Mouse (Mus musculus): Measurements from ENCODE around the gene Vax2. TPM values are rescaled to one million over a fixed set of nuclear protein-coding genes. Genes with fewer than 3 reads are reported as not detected.
A peak's percentile ranks its signal among the peaks of the same experiment; 100 is the strongest.

Vax2 gene
- polyA plus RNA-seq, 1 experiment from 2014 or later, result 0.17 TPM

- Histone ChIP-seq H3K4me2 (replicated peaks) (no peak overlapping the region), H3K36me3 (no peaks in the 10 kb centered on the region), H3K9ac (no peak overlapping the region), H3K27ac (replicated peaks) (no peak overlapping the region), H3K9me3 (replicated peaks) (no peaks in the 10 kb centered on the region), H3K27me3 (peaks cover 96% of the 10 kb centered on the region), H3K4me1 (peaks cover 35% of the 10 kb centered on the region), H3K4me3 (replicated peaks) (no peak overlapping the region)
- ATAC-seq (ENCODE audit: insufficient number of reproducible peaks, low FRiP score, low TSS enrichment, low read depth), result no peak
- 6% methylated on average over 12 of the region's 12 CpGs for WGBS
Measured at GRCm38 (mm10) chr6:83713271-83714136, 2.4 kb downstream of the Vax2 start.

- 3% methylated on average over 34 of the region's 34 CpGs for WGBS
Measured at GRCm38 (mm10) chr6:83714221-83715123, 3.4 kb downstream of the Vax2 start.

GRCm38 (mm10) chr6:83715461-83716196 is 4.6 kb downstream of the Vax2 start:
- no peaks in the 10 kb centered on the region for H3K9me3 ChIP-seq (replicated peaks)
- H3K4me3 ChIP-seq (replicated peaks), result 0 out of 2 replicates have a peak overlapping the region, but pooled peaks have one; percentile 15
- peaks cover 30% of the 10 kb centered on the region for H3K4me1 ChIP-seq
- 4% methylated on average over 30 of the region's 30 CpGs for WGBS
- no peak overlapping the region for H3K9ac ChIP-seq
- H3K36me3 ChIP-seq, result no peaks in the 10 kb centered on the region
- peaks cover 96% of the 10 kb centered on the region for H3K27me3 ChIP-seq
- H3K27ac ChIP-seq (replicated peaks), result no peak overlapping the region
- no peak for ATAC-seq (ENCODE audit: insufficient number of reproducible peaks, low FRiP score, low TSS enrichment, low read depth)
- no peak overlapping the region for H3K4me2 ChIP-seq (replicated peaks)

More at GRCm38 (mm10) chr6:83714221-83715123, 3.4 kb downstream of the Vax2 start:
- Histone ChIP-seq H3K9ac (no peak overlapping the region), H3K27me3 (peaks cover 96% of the 10 kb centered on the region), H3K9me3 (replicated peaks) (no peaks in the 10 kb centered on the region), H3K27ac (replicated peaks) (no peak overlapping the region), H3K4me3 (replicated peaks) (no peak overlapping the region; the same call in 1 of the 2 replicates), H3K4me2 (replicated peaks) (no peak overlapping the region), H3K4me1 (peaks cover 35% of the 10 kb centered on the region), H3K36me3 (no peaks in the 10 kb centered on the region)
- no peak for ATAC-seq (ENCODE audit: insufficient number of reproducible peaks, low FRiP score, low TSS enrichment, low read depth)

GRCm38 (mm10) chr6:83717026-83717425 is 6.0 kb downstream of the Vax2 start:
- Histone ChIP-seq H3K36me3 (no peaks in the 10 kb centered on the region), H3K4me2 (replicated peaks) (no peak overlapping the region), H3K4me3 (replicated peaks) (no peak overlapping the region), H3K9me3 (replicated peaks) (no peaks in the 10 kb centered on the region), H3K4me1 (peaks cover 16% of the 10 kb centered on the region), H3K9ac (no peak overlapping the region), H3K27ac (replicated peaks) (no peak overlapping the region), H3K27me3 (peaks cover 96% of the 10 kb centered on the region)
- WGBS, result 3% methylated on average over 8 of the region's 8 CpGs
- ATAC-seq (ENCODE audit: insufficient number of reproducible peaks, low FRiP score, low TSS enrichment, low read depth), result no peak

DNA sequence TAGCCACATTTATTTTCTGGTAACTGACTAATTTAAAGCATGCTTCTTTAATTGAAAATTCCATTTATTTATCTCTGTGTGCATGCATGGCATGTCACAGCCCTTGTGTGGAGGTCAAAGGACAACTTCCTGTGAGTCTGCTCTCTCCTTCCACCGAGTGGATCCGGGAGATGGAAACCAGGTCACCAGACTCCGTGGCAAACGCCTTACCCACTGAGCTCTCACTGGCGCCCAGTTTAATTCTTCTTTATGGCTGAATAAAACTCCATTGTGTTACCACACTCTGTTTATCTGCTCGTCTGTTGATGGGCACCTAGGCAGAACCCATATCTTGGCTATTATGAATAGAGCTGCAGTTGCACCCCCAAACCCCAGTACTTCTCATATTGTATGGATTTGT is 11.5 kb downstream of the Vax2 start:
- H3K27me3 ChIP-seq, result peaks cover 69% of the 10 kb centered on the region
- H3K9ac ChIP-seq, result no peak overlapping the region
- no peak overlapping the region for H3K4me3 ChIP-seq (replicated peaks)
- H3K4me1 ChIP-seq, result 0 out of 2 replicates have a peak, but pooled peaks cover 4% of the 10 kb centered on the region
- no peak overlapping the region for H3K4me2 ChIP-seq (replicated peaks)
- H3K36me3 ChIP-seq, result no peaks in the 10 kb centered on the region
- no peak overlapping the region for H3K27ac ChIP-seq (replicated peaks)
- WGBS, result 20% methylated on average over 6 of the region's 6 CpGs
- no peaks in the 10 kb centered on the region for H3K9me3 ChIP-seq (replicated peaks)
- no peak for ATAC-seq (ENCODE audit: insufficient number of reproducible peaks, low FRiP score, low TSS enrichment, low read depth)

GRCm38 (mm10) chr6:83727178-83727577 is 16.1 kb downstream of the Vax2 start:
- Histone ChIP-seq H3K4me1 (0 out of 2 replicates have a peak, but pooled peaks cover 4% of the 10 kb centered on the region), H3K4me3 (replicated peaks) (no peak overlapping the region), H3K27me3 (peaks cover 38% of the 10 kb centered on the region), H3K4me2 (replicated peaks) (no peak overlapping the region), H3K9me3 (replicated peaks) (no peaks in the 10 kb centered on the region), H3K36me3 (no peaks in the 10 kb centered on the region), H3K27ac (replicated peaks) (no peak overlapping the region), H3K9ac (no peak overlapping the region)
- no peak for ATAC-seq (ENCODE audit: insufficient number of reproducible peaks, low FRiP score, low TSS enrichment, low read depth)
- 38% methylated on average over 4 of the region's 4 CpGs for WGBS

DNA sequence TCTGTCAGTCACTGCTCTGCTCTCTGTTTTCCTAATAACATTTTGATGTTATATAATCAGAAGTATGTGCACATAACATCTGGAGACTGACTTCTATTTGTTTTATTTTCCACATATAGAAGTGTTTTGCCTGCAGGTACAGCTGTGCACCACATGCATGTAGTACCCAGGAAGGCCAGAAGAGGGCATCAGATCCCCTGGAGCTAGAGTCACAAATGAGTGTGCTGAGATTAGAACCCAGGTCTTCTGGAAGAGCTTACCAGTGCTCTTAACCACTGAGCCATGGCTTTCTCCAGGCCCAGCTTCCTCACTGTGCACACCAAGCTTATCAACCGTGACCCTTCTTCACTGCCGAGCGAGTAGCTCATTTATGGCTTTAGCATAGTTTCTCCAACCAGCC is 17.4 kb downstream of the Vax2 start:
- no peaks in the 10 kb centered on the region for H3K36me3 ChIP-seq
- H3K4me3 ChIP-seq (replicated peaks), result no peak overlapping the region
- WGBS, result 83% methylated on average over 3 of the region's 3 CpGs
- H3K9me3 ChIP-seq (replicated peaks), result no peaks in the 10 kb centered on the region
- H3K4me1 ChIP-seq, result 0 out of 2 replicates have a peak, but pooled peaks cover under 1% of the 10 kb centered on the region
- no peak overlapping the region for H3K9ac ChIP-seq
- no peak overlapping the region for H3K4me2 ChIP-seq (replicated peaks)
- peaks cover 36% of the 10 kb centered on the region for H3K27me3 ChIP-seq
- no peak overlapping the region for H3K27ac ChIP-seq (replicated peaks)
- ATAC-seq (ENCODE audit: insufficient number of reproducible peaks, low FRiP score, low TSS enrichment, low read depth), result no peak

DNA sequence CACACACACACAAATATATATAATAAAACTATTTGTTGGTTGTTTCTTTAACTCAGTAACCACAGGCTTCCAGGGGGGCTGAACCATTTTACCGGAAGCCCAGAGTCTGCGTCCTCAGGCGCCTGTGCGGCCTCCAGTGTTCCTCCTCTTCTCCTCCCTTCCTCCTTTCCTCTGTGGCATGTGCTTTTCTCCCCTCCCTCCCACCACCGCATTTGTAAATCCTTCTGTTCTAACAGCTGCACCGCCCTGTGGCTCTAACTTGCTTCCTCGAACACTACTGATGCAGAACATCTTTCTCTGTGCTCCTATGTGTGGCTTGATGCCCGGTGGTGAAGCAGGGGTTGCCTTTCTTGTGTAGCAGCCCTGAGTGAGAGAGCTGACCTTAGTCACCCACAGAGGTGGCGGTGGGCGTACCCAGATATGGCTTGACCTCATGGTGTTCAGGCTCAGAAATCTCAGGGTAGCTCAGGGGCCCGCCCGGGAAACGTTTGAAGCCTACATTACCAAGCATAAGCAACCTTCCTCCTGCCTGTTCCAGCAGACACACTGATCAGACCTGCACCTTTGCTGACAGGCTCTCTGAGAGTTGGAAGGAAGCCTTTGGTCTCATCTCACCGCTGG is 18.4 kb downstream of the Vax2 start:
- Histone ChIP-seq H3K4me2 (replicated peaks) (no peak overlapping the region), H3K4me1 (no peaks in the 10 kb centered on the region), H3K27ac (replicated peaks) (no peak overlapping the region), H3K9me3 (replicated peaks) (no peaks in the 10 kb centered on the region), H3K9ac (no peak overlapping the region), H3K4me3 (replicated peaks) (no peak overlapping the region), H3K27me3 (peaks cover 30% of the 10 kb centered on the region), H3K36me3 (no peaks in the 10 kb centered on the region)
- WGBS, result 58% methylated on average over 14 of the region's 14 CpGs
- no peak for ATAC-seq (ENCODE audit: insufficient number of reproducible peaks, low FRiP score, low TSS enrichment, low read depth)

- H3K27me3 ChIP-seq, result peaks cover 28% of the 10 kb centered on the region
- no peaks in the 10 kb centered on the region for H3K36me3 ChIP-seq
- no peak overlapping the region for H3K9ac ChIP-seq
- WGBS, result 31% methylated on average over 5 of the region's 5 CpGs
- ATAC-seq (ENCODE audit: insufficient number of reproducible peaks, low FRiP score, low TSS enrichment, low read depth), result no peak
- H3K27ac ChIP-seq (replicated peaks), result no peak overlapping the region
- H3K9me3 ChIP-seq (replicated peaks), result no peaks in the 10 kb centered on the region
- no peak overlapping the region for H3K4me3 ChIP-seq (replicated peaks)
- H3K4me1 ChIP-seq, result no peaks in the 10 kb centered on the region
- no peak overlapping the region for H3K4me2 ChIP-seq (replicated peaks)
Measured at GRCm38 (mm10) chr6:83731128-83731527, 20.1 kb downstream of the Vax2 start.

- no peak for ATAC-seq (ENCODE audit: insufficient number of reproducible peaks, low FRiP score, low TSS enrichment, low read depth)
- Histone ChIP-seq H3K9ac (no peak overlapping the region), H3K27ac (replicated peaks) (no peak overlapping the region), H3K9me3 (replicated peaks) (no peaks in the 10 kb centered on the region), H3K27me3 (peaks cover 9% of the 10 kb centered on the region), H3K36me3 (no peaks in the 10 kb centered on the region), H3K4me3 (replicated peaks) (no peak overlapping the region), H3K4me2 (replicated peaks) (no peak overlapping the region), H3K4me1 (no peaks in the 10 kb centered on the region)
- 38% methylated on average over 13 of the region's 13 CpGs for WGBS
Measured at GRCm38 (mm10) chr6:83737311-83737710, 26.2 kb downstream of the Vax2 start.

Data from embryonic facial prominence, embryonic 15.5 days (tissue).